Mouse (Mus musculus) liver, embryonic 14.5 days (tissue): ENCODE results near the gene Ghdc.

ENCODE experiments used
- CTCF ChIP-seq: IDR thresholded peaks from 2 replicates; pipeline ENCODE4 v1.5.1; 2016; ENCODE audit warnings: antibody characterized with exemption, low read depth, control low read depth
- EP300 ChIP-seq: IDR thresholded peaks from 2 replicates; pipeline ENCODE4 v1.6.1; 2016; ENCODE audit warnings: antibody characterized with exemption, low read depth

GRCm38 (mm10) chr11:100747114-100747513 is 23.6 kb downstream of the Ghdc start:
- no peak for TF ChIP-seq EP300
- TF ChIP-seq CTCF, result no peak
